Mouse (Mus musculus): ENCODE results near the gene Klf13. TPM values are rescaled to one million over a fixed set of nuclear protein-coding genes. Genes with fewer than 3 reads are reported as not detected.

Klf13 gene
- polyA plus RNA-seq, 1 experiment from 2014 or later: 24.7 TPM

DNA sequence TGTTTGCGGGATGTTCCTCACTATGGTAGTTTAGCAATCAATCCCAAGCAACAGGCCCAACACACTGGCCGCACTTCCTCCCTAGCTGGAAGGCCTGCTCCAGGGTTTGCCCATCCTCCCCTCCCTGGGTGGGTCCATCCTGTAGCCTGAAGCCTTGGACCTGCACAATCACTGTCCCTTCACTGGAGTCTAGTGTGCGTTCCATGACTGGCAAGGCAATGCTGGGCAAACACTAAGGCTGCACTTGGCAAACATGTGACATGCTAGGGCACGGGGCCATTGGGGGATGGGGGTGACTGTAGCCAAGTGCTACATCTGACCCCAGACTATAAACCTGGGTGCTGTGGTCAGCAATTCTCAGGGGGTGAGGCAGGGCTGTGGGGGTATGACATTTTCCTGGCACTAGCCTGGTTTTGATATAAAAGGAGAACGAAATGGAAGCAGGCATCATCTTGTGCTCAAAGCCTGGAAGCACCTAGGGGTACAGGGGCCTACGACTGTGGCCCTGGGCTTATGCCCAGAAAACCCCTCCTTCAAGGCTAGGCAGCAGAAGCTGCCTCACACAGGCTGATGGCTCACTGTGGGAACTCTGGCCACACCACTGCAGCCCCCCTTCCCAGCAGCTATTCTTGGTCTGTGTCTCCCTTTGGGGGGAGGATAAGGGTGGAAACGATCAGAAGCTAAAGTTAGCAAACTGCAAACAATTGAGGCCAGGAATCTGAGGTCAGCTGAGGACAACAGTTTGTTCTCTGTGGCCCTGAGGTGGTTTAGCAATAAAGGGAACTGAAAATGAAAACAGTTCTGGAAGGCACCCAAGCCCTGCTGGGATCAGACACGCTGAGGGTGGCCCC lies 27.1 kb downstream of the Klf13 start:
- peak; percentile 26; the same call in 1 of the 2 replicates for ATAC-seq (ENCODE audit: low FRiP score)
- Histone ChIP-seq H3K36me3 (no peaks in the 10 kb centered on the region), H3K27ac (replicated peaks) (peak overlapping the region; percentile 42), H3K9me3 (replicated peaks) (no peaks in the 10 kb centered on the region), H3K4me2 (no peak overlapping the region), H3K4me3 (replicated peaks) (no peak overlapping the region), H3K9ac (replicated peaks) (no peak overlapping the region), H3K27me3 (replicated peaks) (no peaks in the 10 kb centered on the region), H3K4me1 (peaks cover 67% of the 10 kb centered on the region)
- 57% methylated on average over 8 of the region's 8 CpGs for WGBS

DNA sequence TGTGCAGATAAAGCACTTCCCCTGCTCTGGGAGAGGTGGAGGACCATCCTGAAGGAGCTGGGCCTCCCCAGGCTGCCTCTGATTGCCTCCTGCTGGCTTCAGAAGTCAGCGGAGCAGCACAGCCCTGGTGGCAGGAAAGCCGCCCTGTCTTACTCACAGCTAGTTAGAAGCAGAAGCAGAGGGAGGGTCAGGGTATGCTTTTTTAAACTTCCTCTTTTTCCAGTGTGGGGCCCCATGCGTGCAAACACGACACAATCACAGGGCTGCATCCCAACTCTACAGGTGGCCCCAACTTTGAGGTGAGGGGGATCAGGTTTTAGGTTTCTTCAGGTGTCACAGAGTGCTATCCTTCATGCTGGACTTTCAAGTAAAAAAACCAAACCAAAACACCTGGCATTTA lies 27.8 kb downstream of the Klf13 start:
- Histone ChIP-seq H3K4me1 (peaks cover 64% of the 10 kb centered on the region), H3K9ac (replicated peaks) (no peak overlapping the region), H3K27ac (replicated peaks) (0 out of 2 replicates have a peak overlapping the region, but pooled peaks have one; percentile 42), H3K4me3 (replicated peaks) (no peak overlapping the region), H3K9me3 (replicated peaks) (no peaks in the 10 kb centered on the region), H3K36me3 (no peaks in the 10 kb centered on the region), H3K27me3 (replicated peaks) (no peaks in the 10 kb centered on the region), H3K4me2 (no peak overlapping the region)
- WGBS: 55% methylated on average over 4 of the region's 4 CpGs
- no peak for ATAC-seq (ENCODE audit: low FRiP score)

DNA sequence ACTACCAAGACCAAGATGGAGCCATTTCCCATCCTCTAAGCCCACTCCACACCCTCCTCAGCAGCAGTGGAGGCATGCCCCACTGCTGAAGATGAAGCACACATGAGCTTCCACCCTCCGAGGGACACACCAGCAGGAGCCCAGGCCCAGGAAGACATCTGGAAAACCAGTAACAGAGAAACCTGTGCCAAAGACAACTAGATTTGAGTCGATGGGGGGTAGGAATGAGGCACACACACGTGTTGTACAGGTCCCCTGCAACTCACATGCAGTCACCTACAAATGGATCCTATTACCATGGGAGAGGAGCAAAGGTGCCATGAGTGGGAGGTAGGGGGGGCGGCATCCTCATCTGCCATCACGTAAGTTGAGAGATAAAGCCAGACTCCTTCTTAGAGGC lies 28.5 kb downstream of the Klf13 start:
- ATAC-seq (ENCODE audit: low FRiP score): no peak
- no peak overlapping the region for H3K9ac ChIP-seq (replicated peaks)
- 69% methylated on average over 5 of the region's 5 CpGs for WGBS
- H3K4me3 ChIP-seq (replicated peaks): no peak overlapping the region
- H3K27me3 ChIP-seq (replicated peaks): no peaks in the 10 kb centered on the region
- H3K36me3 ChIP-seq: no peaks in the 10 kb centered on the region
- peaks cover 66% of the 10 kb centered on the region for H3K4me1 ChIP-seq
- no peak overlapping the region for H3K4me2 ChIP-seq
- H3K27ac ChIP-seq (replicated peaks): no peak overlapping the region
- no peaks in the 10 kb centered on the region for H3K9me3 ChIP-seq (replicated peaks)

DNA sequence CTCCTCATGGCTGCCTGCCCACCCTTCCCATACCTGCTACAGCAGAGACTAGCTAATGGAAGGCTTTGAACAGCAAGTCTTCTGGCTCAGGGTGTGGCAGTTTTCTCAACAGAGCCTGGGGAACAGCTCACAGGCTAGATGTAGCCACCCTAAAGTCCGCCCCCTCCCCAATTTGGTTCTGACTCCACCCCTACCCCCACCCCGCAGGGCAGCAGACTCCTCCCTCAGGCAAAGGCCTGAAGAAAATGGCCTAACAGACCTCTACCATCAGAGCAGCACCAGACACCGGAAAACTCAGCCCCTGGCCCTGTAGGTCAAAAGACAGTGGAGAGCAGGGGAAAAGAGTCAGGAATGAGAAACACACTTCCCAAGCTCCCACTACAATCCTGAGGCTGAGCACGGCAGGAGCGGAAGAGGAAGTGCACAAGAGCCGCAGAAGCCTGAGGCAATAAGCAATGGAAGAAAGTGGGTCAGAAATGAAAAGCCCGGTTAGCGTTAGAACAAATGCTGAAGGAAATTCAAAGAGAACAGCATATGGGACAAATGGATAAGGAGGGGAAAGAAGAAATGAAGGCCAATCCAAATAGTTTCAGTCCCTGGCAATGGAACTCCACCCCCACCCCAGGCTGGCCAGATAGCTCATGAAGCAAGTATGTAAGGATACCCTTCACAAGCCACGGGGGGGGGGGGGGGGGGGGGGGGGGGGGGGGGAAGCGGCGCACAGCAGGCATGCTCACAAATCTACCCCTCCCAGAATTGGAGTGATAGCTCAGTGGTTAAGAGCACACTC lies 30.0 kb downstream of the Klf13 start:
- H3K4me2 ChIP-seq: no peak overlapping the region
- H3K4me1 ChIP-seq: peaks cover 64% of the 10 kb centered on the region
- no peaks in the 10 kb centered on the region for H3K36me3 ChIP-seq
- WGBS: 40% methylated on average over 9 of the region's 11 CpGs
- H3K9ac ChIP-seq (replicated peaks): no peak overlapping the region
- no peak overlapping the region for H3K4me3 ChIP-seq (replicated peaks)
- H3K27ac ChIP-seq (replicated peaks): 0 out of 2 replicates have a peak overlapping the region, but pooled peaks have one; percentile 34
- no peaks in the 10 kb centered on the region for H3K9me3 ChIP-seq (replicated peaks)
- H3K27me3 ChIP-seq (replicated peaks): no peaks in the 10 kb centered on the region
- 0 out of 2 replicates have a peak, but pooled peaks have one; percentile 1 for ATAC-seq (ENCODE audit: low FRiP score)

DNA sequence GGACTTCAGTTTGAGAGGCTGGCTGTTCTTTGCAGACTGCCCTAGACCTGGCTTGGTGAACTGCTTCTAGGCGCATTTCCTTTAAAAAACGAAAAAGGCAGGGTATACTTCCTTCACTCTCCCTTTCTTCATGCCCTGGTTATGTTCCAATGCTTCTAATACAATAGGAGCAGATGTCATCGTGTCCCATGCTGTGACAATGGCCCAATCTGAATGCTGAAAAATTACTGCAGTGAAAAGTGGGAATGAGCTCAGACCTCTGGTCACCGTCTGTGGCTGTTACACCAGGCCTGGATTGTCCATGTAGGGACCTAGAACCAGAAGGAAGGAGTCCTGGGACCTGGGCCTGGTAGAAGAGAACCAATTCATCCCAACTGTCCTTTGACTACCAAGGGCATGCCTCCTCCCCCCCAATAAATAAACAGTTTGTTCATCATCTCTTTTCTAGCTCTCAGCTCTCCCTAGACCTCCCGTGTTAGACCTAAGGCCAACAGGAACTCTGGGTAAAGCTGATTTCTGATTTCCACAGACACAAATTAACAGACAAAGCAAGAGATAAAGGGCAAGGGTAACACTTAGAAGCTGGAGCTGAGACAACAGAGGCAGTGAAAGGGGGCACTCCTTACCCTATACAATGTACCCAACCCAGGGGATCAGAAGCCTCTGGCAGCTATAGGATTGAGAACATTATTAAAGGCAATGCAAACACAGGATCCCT lies 30.8 kb downstream of the Klf13 start:
- Histone ChIP-seq H3K4me1 (peaks cover 63% of the 10 kb centered on the region), H3K4me3 (replicated peaks) (no peak overlapping the region), H3K36me3 (no peaks in the 10 kb centered on the region), H3K27ac (replicated peaks) (peak overlapping the region; percentile 34; the same call in 1 of the 2 replicates), H3K9me3 (replicated peaks) (no peaks in the 10 kb centered on the region), H3K27me3 (replicated peaks) (no peaks in the 10 kb centered on the region), H3K9ac (replicated peaks) (no peak overlapping the region), H3K4me2 (no peak overlapping the region)
- 64% methylated on average over 5 of the region's 5 CpGs for WGBS
- 0 out of 2 replicates have a peak, but pooled peaks have one; percentile 3 for ATAC-seq (ENCODE audit: low FRiP score)

DNA sequence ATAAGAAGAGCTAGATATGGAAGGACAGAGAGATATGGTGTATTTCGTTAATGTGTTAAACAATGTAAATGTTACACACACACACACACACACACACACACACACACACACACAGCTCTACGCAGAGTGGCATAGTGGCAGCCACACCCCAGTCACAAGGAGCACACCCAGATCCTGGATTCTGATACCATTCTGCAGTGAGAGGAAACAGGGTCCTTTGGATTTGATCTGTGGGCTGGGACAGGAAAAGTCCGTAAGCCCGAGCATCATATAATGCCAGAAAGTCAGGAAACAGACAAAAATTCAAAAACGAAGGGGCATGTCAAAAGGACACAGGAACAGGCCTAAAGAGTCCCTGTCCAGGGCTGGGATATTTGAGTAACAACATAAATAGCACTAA lies 33.1 kb downstream of the Klf13 start:
- Histone ChIP-seq H3K27me3 (replicated peaks) (no peaks in the 10 kb centered on the region), H3K9me3 (replicated peaks) (no peaks in the 10 kb centered on the region), H3K4me1 (peaks cover 56% of the 10 kb centered on the region), H3K9ac (replicated peaks) (no peak overlapping the region), H3K36me3 (no peaks in the 10 kb centered on the region), H3K4me2 (no peak overlapping the region), H3K4me3 (replicated peaks) (no peak overlapping the region), H3K27ac (replicated peaks) (no peak overlapping the region)
- 88% methylated on average over 5 of the region's 5 CpGs for WGBS
- no peak for ATAC-seq (ENCODE audit: low FRiP score)

DNA sequence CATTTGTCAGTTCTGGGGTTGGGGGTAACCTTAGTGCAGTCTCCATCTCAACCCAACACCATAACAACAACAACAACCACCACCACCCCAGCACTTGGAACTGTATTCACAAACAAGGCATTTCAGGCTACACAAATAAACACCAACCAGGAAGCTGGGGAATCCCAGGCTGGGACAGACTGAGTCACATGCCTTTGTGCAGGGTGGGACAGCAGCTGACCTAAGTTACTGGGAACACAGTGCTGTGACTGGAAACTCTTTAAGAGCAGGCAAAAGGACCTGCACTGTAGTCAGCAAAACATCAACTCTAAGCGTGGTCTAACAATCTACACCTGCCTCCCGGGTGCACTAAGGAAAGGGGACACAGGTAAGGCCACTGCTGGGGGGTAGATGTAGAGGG lies 33.5 kb downstream of the Klf13 start:
- Histone ChIP-seq H3K27ac (replicated peaks) (no peak overlapping the region), H3K4me3 (replicated peaks) (no peak overlapping the region), H3K9ac (replicated peaks) (no peak overlapping the region), H3K36me3 (no peaks in the 10 kb centered on the region), H3K4me2 (no peak overlapping the region), H3K27me3 (replicated peaks) (no peaks in the 10 kb centered on the region), H3K9me3 (replicated peaks) (no peaks in the 10 kb centered on the region), H3K4me1 (peaks cover 51% of the 10 kb centered on the region)
- ATAC-seq (ENCODE audit: low FRiP score): no peak
- WGBS: 91% methylated on average over 2 of the region's 2 CpGs

DNA sequence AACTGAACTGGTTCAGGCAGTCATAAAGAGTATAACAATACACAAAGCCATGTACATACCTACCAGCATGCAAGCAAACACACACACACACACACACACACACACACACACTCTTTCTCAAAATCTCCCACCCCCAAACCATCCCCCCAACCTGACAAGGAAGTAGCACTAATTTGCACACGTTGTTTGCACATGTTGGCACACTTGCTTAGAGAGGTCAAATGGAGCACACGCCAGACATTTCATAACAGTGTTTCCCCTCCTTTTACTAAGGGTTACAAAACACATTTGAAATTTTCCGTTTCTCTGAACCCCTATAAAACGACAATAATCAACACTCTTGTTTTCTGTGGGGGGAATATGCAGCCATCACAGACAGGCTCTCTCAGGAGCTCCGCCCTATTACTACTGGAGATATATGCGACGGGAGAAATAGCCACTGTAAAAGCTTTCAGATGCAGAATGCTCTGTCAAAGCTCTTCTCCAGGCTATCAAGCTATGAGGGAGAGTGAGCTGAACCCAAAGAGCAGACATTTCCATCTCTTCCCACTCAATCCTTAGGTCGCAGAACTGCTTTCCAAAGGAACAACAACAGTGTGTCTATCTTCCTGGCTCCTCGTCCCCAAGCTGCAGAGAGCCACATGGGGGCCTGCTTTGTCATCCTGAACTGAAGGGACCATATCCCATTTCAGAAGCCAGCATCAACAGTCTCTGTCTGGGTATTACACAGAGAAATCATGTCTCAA lies 34.9 kb downstream of the Klf13 start:
- WGBS: 70% methylated on average over 9 of the region's 9 CpGs
- no peaks in the 10 kb centered on the region for H3K9me3 ChIP-seq (replicated peaks)
- no peak overlapping the region for H3K4me3 ChIP-seq (replicated peaks)
- H3K4me1 ChIP-seq: peaks cover 45% of the 10 kb centered on the region
- no peak overlapping the region for H3K9ac ChIP-seq (replicated peaks)
- H3K36me3 ChIP-seq: no peaks in the 10 kb centered on the region
- no peaks in the 10 kb centered on the region for H3K27me3 ChIP-seq (replicated peaks)
- H3K4me2 ChIP-seq: no peak overlapping the region
- H3K27ac ChIP-seq (replicated peaks): no peak overlapping the region
- no peak for ATAC-seq (ENCODE audit: low FRiP score)

DNA sequence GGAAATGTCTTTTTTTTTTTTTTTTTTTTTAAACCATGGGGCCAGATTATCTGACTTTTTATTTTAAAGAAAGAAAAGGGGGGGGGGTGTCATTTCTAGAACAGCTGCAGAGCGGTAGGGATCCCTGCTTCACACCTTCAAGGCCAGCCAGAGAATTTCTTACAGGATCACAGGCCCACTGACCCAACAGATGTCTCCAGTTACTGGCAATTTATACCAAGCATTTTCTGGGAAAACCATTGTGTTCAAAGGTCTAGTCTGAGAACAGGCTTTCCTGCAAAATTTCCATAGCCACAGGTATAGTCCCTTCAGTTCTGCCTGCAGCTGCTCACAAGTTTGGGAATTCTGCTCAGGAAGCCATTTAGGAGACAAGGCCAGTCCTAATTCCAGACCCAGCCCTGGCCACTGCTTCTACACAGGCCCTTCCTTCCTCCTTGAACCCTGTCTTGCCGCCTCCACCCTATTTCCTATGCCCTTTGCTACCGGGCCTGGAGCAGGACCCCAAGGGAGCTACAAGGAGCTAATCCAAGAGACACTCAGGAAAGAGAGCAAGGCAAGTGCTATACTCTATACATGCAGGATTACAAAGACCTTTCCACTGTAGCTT lies 36.0 kb downstream of the Klf13 start:
- H3K4me3 ChIP-seq (replicated peaks): no peak overlapping the region
- H3K9ac ChIP-seq (replicated peaks): no peak overlapping the region
- H3K4me1 ChIP-seq: peaks cover 42% of the 10 kb centered on the region
- H3K27ac ChIP-seq (replicated peaks): no peak overlapping the region
- H3K9me3 ChIP-seq (replicated peaks): no peaks in the 10 kb centered on the region
- H3K27me3 ChIP-seq (replicated peaks): no peaks in the 10 kb centered on the region
- H3K36me3 ChIP-seq: no peaks in the 10 kb centered on the region
- no peak overlapping the region for H3K4me2 ChIP-seq
- WGBS: 65% methylated on average over 3 of the region's 3 CpGs
- no peak for ATAC-seq (ENCODE audit: low FRiP score)

DNA sequence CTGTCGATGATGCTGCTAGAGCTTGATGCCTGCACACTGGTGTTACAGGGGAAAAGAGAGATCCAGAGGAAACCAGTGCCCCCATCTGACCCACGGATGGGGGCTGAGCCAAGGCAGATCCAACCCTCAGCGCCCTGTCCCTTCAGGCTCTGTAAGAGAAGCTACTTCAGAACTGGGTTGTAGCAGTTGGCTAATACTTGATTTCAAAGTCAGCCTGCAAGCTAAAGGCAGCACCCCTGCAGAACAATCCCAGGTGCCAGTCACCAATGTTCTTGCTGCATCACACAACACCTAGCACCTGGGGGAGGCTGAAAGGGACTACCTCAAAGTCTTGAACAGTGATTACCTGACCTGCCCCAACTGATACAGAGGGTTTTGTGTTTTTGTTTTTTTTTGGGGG lies 36.8 kb downstream of the Klf13 start:
- 85% methylated on average over 3 of the region's 3 CpGs for WGBS
- no peaks in the 10 kb centered on the region for H3K27me3 ChIP-seq (replicated peaks)
- no peak overlapping the region for H3K4me3 ChIP-seq (replicated peaks)
- H3K9me3 ChIP-seq (replicated peaks): no peaks in the 10 kb centered on the region
- no peak for ATAC-seq (ENCODE audit: low FRiP score)
- no peak overlapping the region for H3K9ac ChIP-seq (replicated peaks)
- H3K27ac ChIP-seq (replicated peaks): no peak overlapping the region
- no peaks in the 10 kb centered on the region for H3K36me3 ChIP-seq
- no peak overlapping the region for H3K4me2 ChIP-seq
- H3K4me1 ChIP-seq: peaks cover 47% of the 10 kb centered on the region

DNA sequence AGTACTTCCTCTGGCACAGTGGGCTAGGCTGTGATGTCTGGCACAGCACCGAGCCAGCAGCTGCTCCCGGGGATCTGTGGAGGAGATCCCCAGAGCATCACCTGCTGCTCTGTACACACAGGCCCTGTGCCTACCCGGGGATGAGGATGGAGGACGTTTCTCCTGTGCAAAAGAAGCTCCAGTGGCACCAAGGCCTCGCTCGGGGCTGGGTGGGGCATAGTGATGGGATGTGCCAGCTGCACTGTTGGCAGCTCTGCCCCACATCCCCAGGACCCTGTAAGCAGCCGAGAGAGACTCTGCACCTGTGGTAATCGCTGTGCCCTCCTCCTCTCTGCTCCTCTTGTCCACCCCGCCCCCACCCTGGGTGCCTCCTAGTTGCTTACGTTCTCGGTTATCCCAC lies 37.4 kb downstream of the Klf13 start:
- no peak overlapping the region for H3K4me3 ChIP-seq (replicated peaks)

More for the DNA sequence above, 37.4 kb downstream of the Klf13 start:
- H3K9ac ChIP-seq (replicated peaks): no peak overlapping the region
- WGBS: 47% methylated on average over 11 of the region's 11 CpGs
- no peaks in the 10 kb centered on the region for H3K27me3 ChIP-seq (replicated peaks)
- ATAC-seq (ENCODE audit: low FRiP score): no peak
- H3K4me1 ChIP-seq: peaks cover 53% of the 10 kb centered on the region
- no peak overlapping the region for H3K4me2 ChIP-seq
- no peak overlapping the region for H3K27ac ChIP-seq (replicated peaks)
- no peaks in the 10 kb centered on the region for H3K36me3 ChIP-seq
- H3K9me3 ChIP-seq (replicated peaks): no peaks in the 10 kb centered on the region

Measured in neural tube, embryonic 15.5 days (tissue).